Mouse (Mus musculus) heart, adult 2 months (tissue): ENCODE results near the gene Ppfia1. TPM values are rescaled to one million over a fixed set of nuclear protein-coding genes. Genes with fewer than 3 reads are reported as not detected.

ENCODE experiments used
- DNase-seq, 2 experiments: peaks; one replicate each; pipeline ENCODE4 v3.0.0; 2021
- H3K27ac ChIP-seq: fragments of 200-600 bp; 2 replicates; pipeline ENCODE4 v1.8.1; 2022
- H3K27me3 ChIP-seq: fragments of 200-500 bp; 2 replicates; pipeline ENCODE4 v1.6.1; 2012; ENCODE audit warnings: mild to moderate bottlenecking, low read length, inconsistent platforms, mixed read lengths; ENCODE audit not compliant: control insufficient read depth, insufficient read depth
- H3K36me3 ChIP-seq: fragments of 200-500 bp; 2 replicates; pipeline ENCODE4 v1.6.1; 2012; ENCODE audit warnings: low read length, inconsistent platforms; ENCODE audit not compliant: control insufficient read depth, insufficient read depth
- H3K4me1 ChIP-seq: fragments of 200-500 bp; 2 replicates; pipeline ENCODE4 v1.6.1; 2011; ENCODE audit warnings: low read length; ENCODE audit not compliant: control insufficient read depth, insufficient read depth
- H3K4me3 ChIP-seq: fragments of 200-600 bp; 2 replicates; pipeline ENCODE4 v1.8.1; 2022
- H3K79me2 ChIP-seq: fragments of 200-500 bp; replicated peaks from 2 replicates; pipeline ENCODE4 v1.6.1; 2012; ENCODE audit warnings: mild to moderate bottlenecking, inconsistent platforms, low read length, moderate library complexity, mixed read lengths; ENCODE audit not compliant: control insufficient read depth, insufficient read depth
- H3K9ac ChIP-seq: fragments of 200-500 bp; 2 replicates; pipeline ENCODE4 v1.6.1; 2012; ENCODE audit warnings: low read depth, mild to moderate bottlenecking, control low read depth, inconsistent platforms, low read length, mixed read lengths
- CTCF ChIP-seq: fragments of 200-600 bp; IDR thresholded peaks from 2 replicates; pipeline ENCODE4 v1.8.1; 2022; ENCODE audit warnings: antibody characterized with exemption, mild to moderate bottlenecking, moderate library complexity
- EP300 ChIP-seq: fragments of 200-500 bp; IDR thresholded peaks from 2 replicates; pipeline ENCODE4 v1.6.1; 2011; ENCODE audit warnings: low read depth, low read length, control low read depth; ENCODE audit not compliant: insufficient read depth
- POLR2A ChIP-seq: fragments of 200-500 bp; IDR thresholded peaks from 2 replicates; pipeline ENCODE4 v1.6.1; 2011; ENCODE audit warnings: mild to moderate bottlenecking, low read depth, low read length, control low read depth; ENCODE audit not compliant: insufficient read depth
- WGBS: fragments of 180-500 bp; shearing (Covaris S2); methylation state at CpG from one replicate; pipeline ENCODE4 v1.1.7; 2018; 5-methylcytosine and 5-hydroxymethylcytosine counted together
- intact Hi-C: fragments of 180-260 bp; cut with DNase I; formaldehyde crosslinking; loops from one replicate; pipeline ENCODE4 v1.15.1; 2025
- polyA plus RNA-seq: library from polyadenylated mRNA; depleted of rRNA; stranded (reverse); fragments of >200 nt; gene quantifications from 2 replicates; pipeline ENCODE4 v1.2.3, GENCODE M21; 2012
- total RNA-seq, 2 experiments: library from RNA; stranded (reverse); gene quantifications; 2 replicates each; pipeline ENCODE4 v1.2.3; 2021

Gene Ppfia1
- total and polyA plus RNA-seq, 3 experiments = 27.0 to 46.0 (median 41.4) TPM

DNA sequence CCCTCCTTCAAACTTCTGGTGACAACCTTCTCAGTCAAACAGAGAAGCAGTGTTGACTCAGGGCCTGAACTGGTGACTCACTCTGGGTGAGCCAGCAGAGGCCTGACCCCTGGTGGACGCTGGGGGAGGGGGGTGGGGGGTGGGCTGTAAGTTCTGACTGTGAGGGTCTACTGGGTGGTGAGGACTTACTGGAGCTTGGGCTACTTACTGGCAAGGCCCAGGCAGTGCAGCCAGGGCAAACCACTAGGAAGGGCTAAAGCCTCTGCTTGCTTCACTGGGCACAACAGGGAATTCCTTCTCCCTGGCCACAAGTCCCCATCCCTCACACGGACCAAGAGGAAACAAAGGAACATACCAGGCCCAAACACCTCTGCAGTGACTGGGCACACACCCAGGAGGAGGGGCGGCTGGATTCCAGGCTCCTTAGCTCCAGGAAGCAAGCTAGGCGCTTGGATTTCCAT lies 84.3 kb downstream of the Ppfia1 start:
- peak; percentile 40 to 41 for DNase-seq
- Histone ChIP-seq H3K27me3 (no peaks in the 10 kb centered on the region), H3K4me1 (peaks cover 2% of the 10 kb centered on the region), H3K36me3 (no peaks in the 10 kb centered on the region), H3K9ac (no peak overlapping the region), H3K4me3 (no peak overlapping the region; the same call in 1 of the 2 replicates), H3K79me2 (0 out of 2 replicates have a peak, but pooled peaks cover 2% of the 10 kb centered on the region), H3K27ac (peak overlapping the region; percentile 87; the same call in 1 of the 2 replicates)
- intact Hi-C loops = no loop called here
- TF ChIP-seq CTCF (peak; percentile 37), EP300 (no peak), POLR2A (no peak)
- 10% methylated on average over 4 of the region's 4 CpGs for WGBS

DNA sequence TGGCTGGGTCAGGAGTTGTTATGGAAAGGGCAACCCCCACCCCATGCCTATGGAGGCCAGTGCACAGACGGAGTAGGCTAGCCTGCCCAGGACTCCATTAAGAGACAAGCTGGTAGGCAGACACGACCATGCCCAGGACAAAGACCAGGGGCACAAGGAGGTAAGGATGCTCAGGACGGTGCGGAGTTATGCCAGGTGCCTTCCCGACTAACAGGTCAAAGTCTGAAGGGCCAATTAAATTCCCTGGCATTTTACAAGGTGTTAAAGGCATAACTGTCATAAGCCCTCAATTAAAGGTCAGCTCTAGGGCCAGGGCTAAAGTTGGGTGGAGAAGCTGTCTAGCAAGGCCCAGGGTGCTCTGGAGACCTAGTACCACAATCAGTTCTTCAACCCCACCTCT lies 84.8 kb downstream of the Ppfia1 start:
- Histone ChIP-seq H3K4me1 (peaks cover 2% of the 10 kb centered on the region), H3K27me3 (no peaks in the 10 kb centered on the region), H3K27ac (no peak overlapping the region), H3K4me3 (no peak overlapping the region), H3K36me3 (no peaks in the 10 kb centered on the region), H3K9ac (no peak overlapping the region), H3K79me2 (0 out of 2 replicates have a peak, but pooled peaks cover 2% of the 10 kb centered on the region)
- 71% methylated on average over 5 of the region's 5 CpGs for WGBS
- intact Hi-C loops = no loop called here
- TF ChIP-seq EP300 = no peak
- DNase-seq = no peak

- TF ChIP-seq CTCF (no peak), EP300 (no peak)
- Histone ChIP-seq H3K4me1 (no peaks in the 10 kb centered on the region), H3K27me3 (no peaks in the 10 kb centered on the region), H3K79me2 (no peaks in the 10 kb centered on the region; the same call in 1 of the 2 replicates), H3K36me3 (no peaks in the 10 kb centered on the region), H3K27ac (no peak overlapping the region), H3K9ac (no peak overlapping the region), H3K4me3 (no peak overlapping the region)
- WGBS = 63% methylated on average over 7 of the region's 7 CpGs
- intact Hi-C loops = no loop called here
- no peak for DNase-seq
Measured at GRCm38 (mm10) chr7:144462577-144462976, 91.0 kb downstream of the Ppfia1 start.

- Histone ChIP-seq H3K4me3 (no peak overlapping the region), H3K27ac (no peak overlapping the region), H3K4me1 (no peaks in the 10 kb centered on the region), H3K36me3 (no peaks in the 10 kb centered on the region), H3K27me3 (no peaks in the 10 kb centered on the region), H3K9ac (no peak overlapping the region), H3K79me2 (no peaks in the 10 kb centered on the region; the same call in 1 of the 2 replicates)
- WGBS = 91% methylated on average over 6 of the region's 6 CpGs
- TF ChIP-seq CTCF = no peak
- no peak for TF ChIP-seq POLR2A
- TF ChIP-seq EP300 = no peak
- intact Hi-C loops = no loop called here
- DNase-seq = no peak
Measured at GRCm38 (mm10) chr7:144461246-144461902, 92.2 kb downstream of the Ppfia1 start.

GRCm38 (mm10) chr7:144458881-144459280 lies 94.6 kb downstream of the Ppfia1 start:
- whole genome bisulfite sequencing = 91% methylated on average over 1 of the region's 1 CpGs

GRCm38 (mm10) chr7:144450661-144451060 lies 102.9 kb downstream of the Ppfia1 start:
- no peak overlapping the region for H3K27ac ChIP-seq
- H3K4me1 ChIP-seq = no peaks in the 10 kb centered on the region
- DNase-seq = no peak
- 93% methylated on average over 9 of the region's 9 CpGs for WGBS
- TF ChIP-seq EP300 (no peak), POLR2A (no peak), CTCF (no peak)
- no peaks in the 10 kb centered on the region for H3K27me3 ChIP-seq
- intact Hi-C loops = no loop called here
- H3K79me2 ChIP-seq = no peaks in the 10 kb centered on the region
- H3K9ac ChIP-seq = no peak overlapping the region
- H3K4me3 ChIP-seq = no peak overlapping the region
- no peaks in the 10 kb centered on the region for H3K36me3 ChIP-seq

More at GRCm38 (mm10) chr7:144458881-144459280, 94.6 kb downstream of the Ppfia1 start:
- Histone ChIP-seq H3K27me3 (no peaks in the 10 kb centered on the region), H3K4me3 (no peak overlapping the region), H3K36me3 (no peaks in the 10 kb centered on the region), H3K9ac (no peak overlapping the region), H3K27ac (no peak overlapping the region), H3K79me2 (no peaks in the 10 kb centered on the region; the same call in 1 of the 2 replicates), H3K4me1 (no peaks in the 10 kb centered on the region)
- intact Hi-C loops = no loop called here
- no peak for DNase-seq
- TF ChIP-seq EP300 (no peak), POLR2A (no peak), CTCF (no peak)
